Mouse (Mus musculus) liver, postnatal 0 days (tissue): ENCODE data around the gene Cspg4. TPM values are rescaled to one million over a fixed set of nuclear protein-coding genes. Genes with fewer than 3 reads are reported as not detected.
"Not testable (repeated sequence)": the region's sequence is repeated elsewhere in the genome, so short reads cannot be mapped to it uniquely, and the experiment has no call there.

Source experiments
- ATAC-seq: fragments of 200-750 bp; cut with Nextera tagmentation; 2 replicates; pipeline ENCODE4 v1.8.0; 2017; ENCODE audit warnings: mild to moderate bottlenecking, moderate library complexity
- DNase-seq: peaks from one replicate; pipeline ENCODE4 v3.0.0-alpha.2; 2016
- H3K27ac ChIP-seq: fragments of 300-500 bp; sonication (generic); 2 replicates; pipeline ENCODE4 v1.5.1; 2014; ENCODE audit warnings: antibody characterized with exemption, moderate library complexity, mild to moderate bottlenecking, low read depth
- H3K27me3 ChIP-seq: fragments of 300-500 bp; sonication (generic); 2 replicates; pipeline ENCODE4 v1.6.1; 2014; ENCODE audit warnings: low read length, control low read depth, mixed read lengths; ENCODE audit not compliant: insufficient read depth
- H3K36me3 ChIP-seq: fragments of 300-500 bp; sonication (generic); replicated peaks from 2 replicates; pipeline ENCODE4 v1.6.1; 2014; ENCODE audit warnings: mild to moderate bottlenecking, control low read depth, low read length, moderate library complexity, mixed read lengths; ENCODE audit not compliant: insufficient read depth
- H3K4me1 ChIP-seq: fragments of 300-500 bp; sonication (generic); 2 replicates; pipeline ENCODE4 v1.6.1; 2014; ENCODE audit warnings: antibody characterized with exemption, mild to moderate bottlenecking, control low read depth; ENCODE audit not compliant: insufficient read depth
- H3K4me2 ChIP-seq: fragments of 300-500 bp; sonication (generic); 2 replicates; pipeline ENCODE4 v1.6.1; 2014; ENCODE audit warnings: low read depth, mild to moderate bottlenecking, low read length, moderate library complexity, mixed read lengths
- H3K4me3 ChIP-seq: fragments of 300-500 bp; sonication (generic); 2 replicates; pipeline ENCODE4 v1.5.1; 2014; ENCODE audit warnings: low read depth, low read length
- H3K9ac ChIP-seq: fragments of 300-500 bp; sonication (generic); replicated peaks from 2 replicates; pipeline ENCODE4 v1.6.1; 2014; ENCODE audit warnings: mild to moderate bottlenecking, moderate library complexity
- H3K9me3 ChIP-seq: fragments of 300-500 bp; sonication (generic); 2 replicates; pipeline ENCODE4 v1.6.1; 2016; ENCODE audit warnings: mild to moderate bottlenecking, control low read depth, low read length, mixed read lengths
- CTCF ChIP-seq: sonication (generic); IDR thresholded peaks from 2 replicates; pipeline ENCODE4 v1.5.1; 2016; ENCODE audit warnings: antibody characterized with exemption, low read depth
- WGBS: fragments of 180-500 bp; shearing (Covaris S2); extraction: QIAGEN DNeasy Blood & Tissue Kit; methylation state at CpG from one replicate; pipeline ENCODE4 v1.1.7; 2014; ENCODE audit not compliant: insufficient replicate concordance; 5-methylcytosine and 5-hydroxymethylcytosine counted together
- polyA plus RNA-seq: library from polyadenylated mRNA; unstranded; fragments of >200 nt; fragmentation: Nextera tagmentation; extraction: Ambion mirVana; gene quantifications from 2 replicates; pipeline ENCODE4 v1.2.1, GENCODE M21; 2015

Cspg4 gene
- polyA plus RNA-seq, 1 experiment from 2014 or later: 0.13 TPM

DNA sequence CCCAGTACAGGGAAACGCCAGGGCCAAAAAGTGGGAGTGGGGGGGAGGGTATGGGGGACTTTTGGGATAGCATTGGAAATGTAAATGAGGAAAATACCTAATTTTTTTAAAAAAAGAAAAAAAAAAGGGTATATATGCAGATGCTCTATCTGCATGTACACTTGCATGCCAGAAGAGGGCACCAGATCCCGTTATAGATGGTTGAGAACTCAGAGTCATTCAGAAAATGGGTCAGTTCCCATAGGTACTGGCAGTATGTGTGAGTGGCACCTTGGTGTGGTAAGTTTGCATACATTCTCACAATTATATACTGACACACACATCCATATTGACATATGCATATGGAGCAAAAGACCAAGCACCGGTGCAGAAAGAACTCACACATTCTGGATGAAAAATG lies 82.6 kb downstream of the Cspg4 start:
- not testable (repeated sequence) for H3K9ac ChIP-seq, H3K27me3 ChIP-seq, H3K4me2 ChIP-seq, H3K27ac ChIP-seq, H3K9me3 ChIP-seq, H3K36me3 ChIP-seq, ATAC-seq, H3K4me1 ChIP-seq, H3K4me3 ChIP-seq
- peak; percentile 83 for TF ChIP-seq CTCF
- 28% methylated on average over 3 of the region's 3 CpGs for WGBS
- DNase-seq: peak; percentile 51

DNA sequence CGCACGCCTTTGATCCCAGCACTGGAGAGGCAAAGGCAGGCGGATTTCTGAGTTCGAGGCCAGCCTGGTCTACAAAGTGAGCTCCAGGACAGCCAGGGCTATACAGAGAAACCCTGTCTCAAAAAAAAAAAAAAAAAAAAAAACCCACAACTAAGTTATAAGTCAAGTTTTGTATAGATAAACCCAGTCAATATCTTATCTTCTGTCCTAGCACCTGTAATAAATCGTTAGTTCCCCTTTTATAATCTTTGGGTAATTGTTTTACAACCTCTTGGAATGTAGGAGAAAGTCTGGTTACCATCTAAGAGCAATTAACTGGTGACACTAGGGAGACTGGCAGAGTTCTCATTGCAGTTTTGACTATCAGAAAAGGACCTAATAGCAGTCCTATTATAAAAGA lies 83.9 kb downstream of the Cspg4 start:
- not testable (repeated sequence) for H3K4me2 ChIP-seq, H3K4me3 ChIP-seq, H3K27ac ChIP-seq, H3K4me1 ChIP-seq, H3K9me3 ChIP-seq, H3K9ac ChIP-seq, DNase-seq, H3K36me3 ChIP-seq, H3K27me3 ChIP-seq, ATAC-seq
- WGBS: 58% methylated on average over 5 of the region's 5 CpGs

Other genes with a start within 250 kb of the Cspg4 start
- gene Lingo1, start 68.6 kb upstream of the Cspg4 start, polyA plus RNA-seq: 0.17 and 0.29 TPM in 2 replicates
- not detected in 2 replicates for gene Odf3l1, start 354 bp upstream of the Cspg4 start, polyA plus RNA-seq
- gene Snx33, start 63.3 kb downstream of the Cspg4 start, polyA plus RNA-seq: 1.6 and 1.8 TPM in 2 replicates
- gene Imp3, start 72.4 kb downstream of the Cspg4 start, polyA plus RNA-seq: 57.6 and 57.8 TPM in 2 replicates
- 7.7 and 8.2 TPM in 2 replicates for gene Snupn, start 85.8 kb downstream of the Cspg4 start, polyA plus RNA-seq
- 4.9 and 5.0 TPM in 2 replicates for gene Ptpn9, start 129.9 kb downstream of the Cspg4 start, polyA plus RNA-seq
- gene Sin3a, start 207.0 kb downstream of the Cspg4 start, polyA plus RNA-seq: 6.1 and 6.6 TPM in 2 replicates